Mouse (Mus musculus): ENCODE results near the gene Pak6. TPM values are rescaled to one million over a fixed set of nuclear protein-coding genes. Genes with fewer than 3 reads are reported as not detected.

Gene Pak6
- polyA plus RNA-seq, 1 experiment from 2014 or later, result 0.15 TPM

GRCm38 (mm10) chr2:118663804-118664766 is 982 bp downstream of the Pak6 start:
- no peak for DNase-seq (ENCODE audit: low read depth, low spot score)
- POLR2A ChIA-PET, result interaction anchor here (2.5 kb wide), 1 partner anchor 8 kb away, joined by 9 read pairs; no protein-coding TSS in a partner anchor
- in situ Hi-C loops (cut with MboI; ENCODE audit: low pct_unique_long_range_greater_than_20kb), result no loop called here
- no peaks in the 10 kb centered on the region for H3K27me3 ChIP-seq
- CTCF ChIA-PET, result interaction anchor here (1.0 to 1.5 kb wide), 2 partner anchors 11 to 36 kb away, joined by 3 to 6 read pairs; no protein-coding TSS in a partner anchor
- ATAC-seq, result no peak
- TF ChIP-seq CTCF (IDR thresholded peaks at IDR 0.05), result no peak

DNA sequence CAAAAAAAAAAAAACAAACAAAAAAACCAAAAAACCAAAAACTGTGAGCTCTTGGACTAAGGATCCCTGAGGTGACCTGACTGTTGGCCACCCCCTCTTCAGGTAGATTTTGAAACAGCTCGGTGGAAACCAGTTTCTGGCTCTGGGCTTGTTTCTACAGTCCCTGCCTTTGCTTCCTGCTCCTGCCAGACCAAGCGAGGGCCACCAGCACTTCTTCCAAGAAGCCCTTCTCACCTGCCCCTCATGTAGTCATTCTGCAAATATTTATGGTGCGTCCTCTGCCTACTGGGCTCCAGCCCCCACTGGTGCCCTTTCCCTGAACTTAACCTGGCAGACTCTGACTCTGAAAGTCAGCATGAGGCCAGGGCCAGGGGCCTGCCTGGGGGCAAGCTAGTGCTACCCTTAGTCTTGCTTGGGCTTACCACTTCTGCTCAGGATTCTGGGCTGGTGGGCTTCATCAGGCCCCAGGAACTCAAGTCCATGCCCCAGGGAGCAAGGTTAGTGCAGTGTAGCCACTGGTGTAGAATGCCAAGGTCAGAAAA is 1.9 kb downstream of the Pak6 start:
- ATAC-seq, result no peak
- no peak for TF ChIP-seq CTCF (IDR thresholded peaks at IDR 0.05)
- DNase-seq (ENCODE audit: low read depth, low spot score), result no peak
- in situ Hi-C loops (cut with MboI; ENCODE audit: low pct_unique_long_range_greater_than_20kb), result no loop called here
- CTCF ChIA-PET, result interaction anchor here (1.0 to 2.0 kb wide), 4 partner anchors 10 to 35 kb away, joined by 3 to 7 read pairs (median 5); no protein-coding TSS in a partner anchor
- no peaks in the 10 kb centered on the region for H3K27me3 ChIP-seq
- POLR2A ChIA-PET, result interaction anchor here (2.5 kb wide), 1 partner anchor 9 kb away, joined by 9 read pairs; no protein-coding TSS in a partner anchor

GRCm38 (mm10) chr2:118665616-118666015 is 2.5 kb downstream of the Pak6 start:
- ATAC-seq, result no peak
- TF ChIP-seq CTCF (IDR thresholded peaks at IDR 0.05), result no peak

GRCm38 (mm10) chr2:118667181-118667580 is 4.1 kb downstream of the Pak6 start:
- no peak for DNase-seq (ENCODE audit: low read depth, low spot score)

More at GRCm38 (mm10) chr2:118665616-118666015, 2.5 kb downstream of the Pak6 start:
- no peaks in the 10 kb centered on the region for H3K27me3 ChIP-seq
- ChIA-PET CTCF (interaction anchor here (1.4 to 2.0 kb wide), 3 partner anchors 9 to 30 kb away, joined by 3 to 7 read pairs (median 4); no protein-coding TSS in a partner anchor), POLR2A (interaction anchor here (2.5 kb wide), 1 partner anchor 10 kb away, joined by 9 read pairs; no protein-coding TSS in a partner anchor)
- in situ Hi-C loops (cut with MboI; ENCODE audit: low pct_unique_long_range_greater_than_20kb), result no loop called here
- DNase-seq (ENCODE audit: low read depth, low spot score), result no peak

GRCm38 (mm10) chr2:118669245-118669644 is 6.1 kb downstream of the Pak6 start:
- peak; percentile 61 for ATAC-seq
- DNase-seq (ENCODE audit: low read depth, low spot score), result no peak
- in situ Hi-C loops (cut with MboI; ENCODE audit: low pct_unique_long_range_greater_than_20kb), result no loop called here
- H3K27me3 ChIP-seq, result no peaks in the 10 kb centered on the region
- CTCF ChIA-PET, result interaction anchor here (1.0 to 4.8 kb wide), 4 partner anchors 11 to 61 kb away, joined by 3 to 23 read pairs (median 4); no protein-coding TSS in a partner anchor
- TF ChIP-seq CTCF (IDR thresholded peaks at IDR 0.05), result no peak
- POLR2A ChIA-PET, result interaction anchor here (0.8 to 1.3 kb wide), 3 partner anchors 12 to 31 kb away, joined by 3 read pairs; no protein-coding TSS in a partner anchor

More at GRCm38 (mm10) chr2:118667181-118667580, 4.1 kb downstream of the Pak6 start:
- CTCF ChIA-PET, result interaction anchor here (1.3 to 2.0 kb wide), 2 partner anchors 16 to 28 kb away, joined by 3 to 7 read pairs; no protein-coding TSS in a partner anchor
- TF ChIP-seq CTCF (IDR thresholded peaks at IDR 0.05), result no peak
- H3K27me3 ChIP-seq, result no peaks in the 10 kb centered on the region
- POLR2A ChIA-PET, result no interaction called here
- ATAC-seq, result no peak
- in situ Hi-C loops (cut with MboI; ENCODE audit: low pct_unique_long_range_greater_than_20kb), result no loop called here

DNA sequence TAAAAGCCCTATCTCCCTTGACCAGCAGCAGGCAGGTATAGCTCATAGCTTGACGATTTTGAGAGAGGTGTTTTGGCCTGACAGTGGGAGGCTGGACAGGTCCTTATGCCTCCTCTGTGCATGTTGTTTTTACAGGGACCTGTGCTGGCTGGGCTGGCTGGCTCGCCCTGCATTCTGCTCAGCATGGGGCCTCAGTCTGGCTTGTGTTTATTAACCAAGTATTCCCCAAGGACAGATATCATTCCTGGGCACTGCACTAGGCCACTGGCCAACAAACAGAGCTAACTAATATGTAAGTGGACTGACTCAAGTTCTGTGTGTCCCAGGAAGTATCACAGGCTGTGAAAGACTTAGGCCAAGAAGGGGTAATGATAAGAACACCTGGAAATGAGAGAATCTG is 6.7 kb downstream of the Pak6 start:
- ATAC-seq (peak; percentile 68), DNase-seq (ENCODE audit: low read depth, low spot score) (peak; percentile 91)
- CTCF ChIA-PET, result interaction anchor here (1.0 to 4.8 kb wide), 5 partner anchors 10 to 61 kb away, joined by 3 to 23 read pairs (median 4); no protein-coding TSS in a partner anchor

DNA sequence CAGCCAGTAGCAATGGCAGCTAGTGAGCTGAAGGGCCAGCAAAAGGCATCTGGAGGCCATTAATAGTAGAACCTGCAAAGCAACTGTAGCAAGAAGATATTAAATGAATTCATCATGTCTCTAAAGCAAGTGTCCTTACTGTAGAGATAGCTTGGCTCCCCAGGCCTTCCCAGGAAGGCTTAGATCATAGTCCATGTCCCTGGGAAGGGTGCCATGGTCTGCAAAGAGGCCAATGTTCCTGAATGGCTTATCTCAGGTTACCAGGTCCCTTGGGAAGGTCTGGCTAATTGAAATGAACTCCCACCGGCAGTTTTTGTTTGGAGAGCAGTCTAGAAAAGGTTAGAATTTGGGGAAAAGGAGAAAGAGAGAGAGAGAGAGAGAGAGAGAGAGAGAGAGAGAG is 8.6 kb downstream of the Pak6 start:
- no peaks in the 10 kb centered on the region for H3K27me3 ChIP-seq
- in situ Hi-C loops (cut with MboI; ENCODE audit: low pct_unique_long_range_greater_than_20kb), result no loop called here
- POLR2A ChIA-PET, result interaction anchor here (0.6 kb wide), 1 partner anchor 34 kb away, joined by 3 read pairs; no protein-coding TSS in a partner anchor
- no peak for ATAC-seq
- no peak for TF ChIP-seq CTCF (IDR thresholded peaks at IDR 0.05)
- DNase-seq (ENCODE audit: low read depth, low spot score), result no peak
- CTCF ChIA-PET, result interaction anchor here (1.7 to 4.8 kb wide), 2 partner anchors 10 to 24 kb away, joined by 5 to 23 read pairs; no protein-coding TSS in a partner anchor

More for the DNA sequence above, 6.7 kb downstream of the Pak6 start:
- H3K27me3 ChIP-seq, result no peaks in the 10 kb centered on the region
- in situ Hi-C loops (cut with MboI; ENCODE audit: low pct_unique_long_range_greater_than_20kb), result no loop called here
- no peak for TF ChIP-seq CTCF (IDR thresholded peaks at IDR 0.05)
- POLR2A ChIA-PET, result interaction anchor here (0.8 to 1.3 kb wide), 2 partner anchors 11 to 30 kb away, joined by 3 read pairs; no protein-coding TSS in a partner anchor

DNA sequence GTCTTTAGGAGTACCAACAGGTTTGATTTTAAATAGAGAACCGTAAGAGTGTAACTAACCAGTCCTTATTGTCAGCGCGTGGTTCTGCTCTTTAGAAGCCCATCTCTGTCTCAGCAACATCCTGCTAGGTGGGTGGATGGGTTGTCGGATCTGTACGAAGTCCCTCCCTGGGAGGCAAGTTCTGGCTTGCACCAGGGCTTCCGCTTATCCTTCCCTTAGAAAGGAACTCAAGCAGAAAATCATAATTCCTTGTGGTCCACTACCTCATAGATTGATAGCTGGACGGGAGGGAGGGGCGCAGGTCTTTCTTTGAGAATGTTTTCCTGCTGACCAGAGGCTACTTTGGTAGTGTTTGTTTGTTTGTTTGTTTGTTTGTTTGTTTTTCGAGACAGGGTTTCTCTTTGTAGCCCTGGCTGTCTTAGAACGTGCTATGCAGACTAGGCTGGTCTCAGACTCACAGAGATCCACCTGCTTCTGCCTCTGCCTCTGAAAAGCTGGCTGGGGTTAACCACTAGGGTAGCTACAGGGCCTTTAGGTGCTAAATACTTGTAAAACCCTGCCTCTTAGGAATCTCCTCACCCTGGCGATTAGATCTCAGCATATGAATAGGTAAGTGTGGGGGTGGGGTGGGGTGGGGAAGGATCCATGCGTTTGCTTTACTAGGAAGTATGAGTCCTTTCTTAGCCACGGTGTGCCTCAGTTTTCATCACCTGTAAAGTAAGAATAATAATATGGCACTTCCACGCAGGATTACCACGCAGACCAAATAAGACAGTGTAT is 10.8 kb downstream of the Pak6 start:
- no peak for DNase-seq (ENCODE audit: low read depth, low spot score)
- ChIA-PET CTCF (interaction anchor here (1.2 to 1.5 kb wide), 2 partner anchors 9 to 13 kb away, joined by 3 to 4 read pairs; no protein-coding TSS in a partner anchor), POLR2A (interaction anchor here (0.7 kb wide), 1 partner anchor 389 kb away, joined by 4 read pairs; no protein-coding TSS in a partner anchor)
- TF ChIP-seq CTCF (IDR thresholded peaks at IDR 0.05), result no peak
- no peaks in the 10 kb centered on the region for H3K27me3 ChIP-seq
- in situ Hi-C loops (cut with MboI; ENCODE audit: low pct_unique_long_range_greater_than_20kb), result no loop called here
- no peak for ATAC-seq

DNA sequence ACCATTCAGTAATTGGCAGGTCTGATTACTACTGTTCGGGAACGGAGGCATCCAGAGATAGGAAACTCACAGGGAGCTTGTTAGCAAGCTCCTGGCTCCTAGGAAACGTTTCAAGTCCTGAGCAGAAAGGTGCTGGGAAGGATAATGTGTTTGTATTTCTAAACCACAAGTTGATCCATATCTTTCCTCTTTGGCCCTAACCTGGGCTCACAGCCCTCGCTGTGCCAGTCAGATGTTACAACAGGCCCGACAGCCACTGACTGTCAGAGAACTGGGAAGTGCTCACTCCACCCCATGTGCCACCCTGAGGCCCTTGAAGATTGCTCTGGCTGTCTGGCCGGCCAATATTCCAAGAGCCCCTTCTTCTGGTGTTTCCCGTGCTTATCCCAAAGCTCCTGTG is 11.4 kb downstream of the Pak6 start:
- no peaks in the 10 kb centered on the region for H3K27me3 ChIP-seq
- ChIA-PET POLR2A (no interaction called here), CTCF (interaction anchor here (1.2 to 1.5 kb wide), 2 partner anchors 10 to 12 kb away, joined by 3 to 4 read pairs; no protein-coding TSS in a partner anchor)
- DNase-seq (ENCODE audit: low read depth, low spot score), result no peak
- ATAC-seq, result no peak
- TF ChIP-seq CTCF (IDR thresholded peaks at IDR 0.05), result no peak
- in situ Hi-C loops (cut with MboI; ENCODE audit: low pct_unique_long_range_greater_than_20kb), result no loop called here

Measured in Patski (cell line).